9 mouse cellular contexts compared by ENCODE assay signal in genomic region chr9:30520853-30521439, GRCm38 (mm10).
DNase-seq lines count a peak whose midpoint lies in the region; ATAC-seq and TF ChIP-seq lines count a peak whose summit lies in the region.
"Had no signal": no experiment of that assay in that cellular context is flagged by ENCODE, and none has a peak within 500 bp of the region (broad histone marks: within the 10 kb centered on the region; RNA-seq: fewer than 3 reads in every experiment).

No protein-coding gene starts in this region.

- DNase-seq in Muller cell, postnatal 12 days (ENCODE audit: inconsistent ontology term), result peak; percentile 43
- DNase-seq in frontal cortex, postnatal 25 days (ENCODE audit: low spot score in 2 of 2), result peak; percentile 13 to 23
- DNase-seq in left cerebral cortex, adult 8-10 months (ENCODE audit: low spot score in 2 of 2), result peak; percentile 18 to 86
- no peak for DNase-seq in liver, postnatal 0 days
- DNase-seq in ovary, postnatal 10 days (ENCODE audit: low spot score), result no peak
- DNase-seq in kidney, postnatal 36 days, result no peak

- peak; percentile 58; the same call in 1 of the 2 replicates for ATAC-seq in neural tube, embryonic 14.5 days (ENCODE audit: low read depth)
- no peak for ATAC-seq in liver, postnatal 0 days

- H3K4me3 ChIP-seq in cortical plate, adult 2 months (ENCODE audit: insufficient read depth, low read length), result no peak overlapping the region
- no peak overlapping the region for H3K4me3 ChIP-seq in neural tube, embryonic 14.5 days (ENCODE audit: low read depth, low read length)
- no peak overlapping the region for H3K4me3 ChIP-seq in liver, postnatal 0 days (ENCODE audit: low read depth, low read length)

- no peaks in the 10 kb centered on the region for H3K27me3 ChIP-seq in neural tube, embryonic 14.5 days (ENCODE audit: control insufficient read depth, insufficient read depth, low read length)
- no peaks in the 10 kb centered on the region for H3K27me3 ChIP-seq in liver, postnatal 0 days (ENCODE audit: insufficient read depth, low read length)

- no peak for TF ChIP-seq CTCF in cortical plate, adult 2 months (IDR thresholded peaks at IDR 0.05; ENCODE audit: extremely low read depth, insufficient read depth, low read length)
- no peak for TF ChIP-seq CTCF in liver, postnatal 0 days (IDR thresholded peaks at IDR 0.05; ENCODE audit: low read depth)

- H3K9me3 ChIP-seq in neural tube, embryonic 14.5 days (ENCODE audit: control insufficient read depth, low read length), result no peaks in the 10 kb centered on the region
- H3K9me3 ChIP-seq in liver, postnatal 0 days (ENCODE audit: low read length), result no peaks in the 10 kb centered on the region

- H3K4me2 ChIP-seq in neural tube, embryonic 14.5 days (ENCODE audit: low read depth, low read length), result no peak overlapping the region
- no peak overlapping the region for H3K4me2 ChIP-seq in liver, postnatal 0 days (ENCODE audit: low read depth, low read length)

- TF ChIP-seq POLR2A in cortical plate, adult 2 months (IDR thresholded peaks at IDR 0.05; ENCODE audit: extremely low read depth, insufficient read depth, low read length), result no peak

- no peak for TF ChIP-seq EP300 in liver, postnatal 0 days (IDR thresholded peaks at IDR 0.05; ENCODE audit: low read depth)

- H3K4me1 ChIP-seq in cortical plate, adult 2 months (ENCODE audit: control insufficient read depth, insufficient read depth, low read length), result peaks cover 2% of the 10 kb centered on the region
- peaks cover 6% of the 10 kb centered on the region; the same call in 1 of the 2 replicates for H3K4me1 ChIP-seq in neural tube, embryonic 14.5 days (ENCODE audit: control insufficient read depth, insufficient read depth, low read length)
- H3K4me1 ChIP-seq in liver, postnatal 0 days (ENCODE audit: insufficient read depth), result no peaks in the 10 kb centered on the region

- no peaks in the 10 kb centered on the region for H3K36me3 ChIP-seq in neural tube, embryonic 14.5 days (ENCODE audit: control insufficient read depth, insufficient read depth, low read length)
- H3K36me3 ChIP-seq in liver, postnatal 0 days (replicated peaks; ENCODE audit: insufficient read depth, low read length), result no peaks in the 10 kb centered on the region

- no peak overlapping the region for H3K9ac ChIP-seq in neural tube, embryonic 14.5 days (replicated peaks; ENCODE audit: low read depth, low read length)
- no peak overlapping the region for H3K9ac ChIP-seq in liver, postnatal 0 days (replicated peaks)
- H3K9ac ChIP-seq: liver, embryonic 14.5 days had no signal

- 38% methylated on average over 9 of the region's 9 CpGs for WGBS in neural tube, embryonic 14.5 days
- 69% methylated on average over 9 of the region's 9 CpGs for WGBS in liver, postnatal 0 days (ENCODE audit: insufficient replicate concordance)

- 0 out of 2 replicates have a peak overlapping the region, but pooled peaks have one; percentile 23 for H3K27ac ChIP-seq in cortical plate, adult 2 months (ENCODE audit: insufficient read depth, low read length)
- H3K27ac ChIP-seq in neural tube, embryonic 14.5 days (ENCODE audit: low read depth, low read length), result peak overlapping the region; percentile 69
- no peak overlapping the region for H3K27ac ChIP-seq in liver, postnatal 0 days (ENCODE audit: low read depth)
- H3K27ac ChIP-seq: liver, embryonic 14.5 days had no signal

Comparison
In these comparisons a context has a peak if more than half of its experiments do, and no peak if none do; other contexts are left out.
1. DNase-seq: peak in Muller cell, postnatal 12 days (single experiment), frontal cortex, postnatal 25 days (2 of 2) and left cerebral cortex, adult 8-10 months (2 of 2); none in liver, postnatal 0 days (single experiment), ovary, postnatal 10 days (single experiment) and kidney, postnatal 36 days (0 of 2).